Mouse (Mus musculus) small intestine, adult 2 months (tissue): ENCODE data around the gene Ipmk. TPM values are rescaled to one million over a fixed set of nuclear protein-coding genes. Genes with fewer than 3 reads are reported as not detected.

ENCODE experiments used
- H3K27ac ChIP-seq: fragments of 200-500 bp; 2 replicates; pipeline ENCODE4 v1.5.1; 2012; ENCODE audit warnings: low read depth, low read length, control low read depth, inconsistent platforms; ENCODE audit not compliant: insufficient read depth
- H3K27me3 ChIP-seq: fragments of 200-500 bp; 2 replicates; pipeline ENCODE4 v1.6.1; 2012; ENCODE audit warnings: mild to moderate bottlenecking, moderate library complexity, low read length, inconsistent platforms; ENCODE audit not compliant: control insufficient read depth, insufficient read depth
- H3K36me3 ChIP-seq: fragments of 200-500 bp; 2 replicates; pipeline ENCODE4 v1.6.1; 2012; ENCODE audit warnings: mild to moderate bottlenecking, low read length, control low read depth, inconsistent platforms; ENCODE audit not compliant: control insufficient read depth, insufficient read depth
- H3K4me1 ChIP-seq: fragments of 200-500 bp; 2 replicates; pipeline ENCODE4 v1.6.1; 2012; ENCODE audit warnings: low read length, inconsistent platforms, mixed read lengths; ENCODE audit not compliant: control insufficient read depth, insufficient read depth, insufficient read length
- H3K4me3 ChIP-seq: fragments of 200-500 bp; 2 replicates; pipeline ENCODE4 v1.5.1; 2012; ENCODE audit warnings: low read depth, mild to moderate bottlenecking, control low read depth, inconsistent platforms, low read length, moderate library complexity
- CTCF ChIP-seq: fragments of 200-500 bp; IDR thresholded peaks from 2 replicates; pipeline ENCODE4 v1.5.1; 2012; ENCODE audit warnings: low read depth, mild to moderate bottlenecking, control low read depth, inconsistent platforms, low read length, moderate library complexity, mixed read lengths; ENCODE audit not compliant: insufficient replicate concordance, insufficient read length; ENCODE audit errors: extremely low read depth
- POLR2A ChIP-seq: fragments of 200-500 bp; IDR thresholded peaks from 2 replicates; pipeline ENCODE4 v1.6.1; 2012; ENCODE audit warnings: low read depth, mild to moderate bottlenecking, control low read depth, inconsistent platforms, low read length, moderate library complexity
- WGBS: fragments of 180-500 bp; shearing (Covaris S2); methylation state at CpG from one replicate; pipeline ENCODE4 v1.1.7; 2018; 5-methylcytosine and 5-hydroxymethylcytosine counted together
- polyA plus RNA-seq: library from polyadenylated mRNA; depleted of rRNA; stranded (reverse); fragments of >200 nt; gene quantifications from 2 replicates; pipeline ENCODE4 v1.2.3, GENCODE M21; 2012

The Ipmk gene
- polyA plus RNA-seq, 1 experiment: 111 TPM

DNA sequence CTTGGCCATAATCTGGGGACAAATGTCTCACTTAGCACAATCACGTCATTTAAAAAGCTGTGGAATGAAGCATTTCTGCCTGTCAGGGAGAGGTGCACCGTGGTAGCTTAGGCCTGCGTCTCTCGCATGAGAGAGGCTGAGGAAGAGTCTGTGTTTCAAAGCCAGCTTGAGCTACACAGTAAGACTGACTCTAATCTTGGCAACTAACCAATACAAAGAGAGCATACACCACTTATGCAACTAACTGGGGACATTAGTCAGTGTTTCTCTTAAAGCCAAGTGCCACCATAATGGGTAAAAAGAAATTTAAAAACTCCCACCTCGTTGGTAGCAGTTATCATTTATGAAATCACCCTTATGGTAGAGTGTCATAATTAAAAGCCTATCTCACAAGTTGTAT lies 18.7 kb upstream of the Ipmk start:
- Histone ChIP-seq H3K4me3 (no peak overlapping the region), H3K4me1 (no peaks in the 10 kb centered on the region), H3K27me3 (no peaks in the 10 kb centered on the region), H3K27ac (no peak overlapping the region), H3K36me3 (peaks cover 22% of the 10 kb centered on the region)
- no peak for TF ChIP-seq POLR2A
- no peak for TF ChIP-seq CTCF
- WGBS: 86% methylated on average over 5 of the region's 5 CpGs

DNA sequence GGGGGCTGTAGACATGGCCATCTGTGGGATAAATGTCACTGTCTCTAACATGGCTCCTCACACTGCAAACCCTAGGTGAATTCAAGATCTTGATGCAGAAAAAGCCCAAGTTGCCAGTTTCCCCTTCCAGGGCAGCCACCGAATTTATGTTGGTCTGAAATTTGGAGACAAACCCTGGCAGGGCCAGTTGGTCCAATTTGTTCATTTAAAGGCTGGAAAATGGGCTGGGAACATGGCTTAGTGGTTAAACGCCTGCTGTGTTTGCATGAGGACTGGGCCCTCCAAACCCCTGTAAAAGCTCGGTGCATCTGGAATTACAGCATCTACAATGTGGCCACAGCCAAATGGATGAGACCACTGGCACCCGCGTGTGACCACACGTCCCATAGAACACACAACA lies 18.3 kb upstream of the Ipmk start:
- H3K36me3 ChIP-seq: peaks cover 27% of the 10 kb centered on the region
- H3K27ac ChIP-seq: no peak overlapping the region
- H3K4me3 ChIP-seq: no peak overlapping the region
- TF ChIP-seq POLR2A: no peak
- TF ChIP-seq CTCF: no peak
- H3K27me3 ChIP-seq: no peaks in the 10 kb centered on the region
- WGBS: 94% methylated on average over 6 of the region's 6 CpGs
- no peaks in the 10 kb centered on the region for H3K4me1 ChIP-seq

DNA sequence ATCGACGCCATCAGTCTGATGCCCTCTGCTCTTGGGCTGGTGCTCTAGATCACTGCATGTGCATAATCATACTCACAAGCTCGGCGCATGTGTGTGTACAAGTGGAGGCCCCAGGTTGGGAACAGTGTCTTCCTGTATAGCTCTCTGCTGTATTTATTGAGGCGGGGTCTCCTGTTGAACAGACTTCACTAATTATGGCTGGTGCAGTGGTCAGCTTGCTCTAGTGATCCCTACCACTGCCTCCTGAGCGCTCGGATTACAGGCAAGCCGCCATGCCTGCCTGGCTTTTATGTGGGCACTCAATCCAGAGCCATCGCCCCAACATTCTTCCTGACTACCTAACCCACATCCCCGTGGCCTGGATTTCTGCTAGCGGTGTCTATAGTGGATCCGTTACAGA lies 17.5 kb upstream of the Ipmk start:
- no peaks in the 10 kb centered on the region for H3K27me3 ChIP-seq
- no peaks in the 10 kb centered on the region for H3K4me1 ChIP-seq
- TF ChIP-seq CTCF (no peak), POLR2A (no peak)
- H3K36me3 ChIP-seq: peaks cover 29% of the 10 kb centered on the region
- no peak overlapping the region for H3K4me3 ChIP-seq
- WGBS: 96% methylated on average over 12 of the region's 12 CpGs
- no peak overlapping the region for H3K27ac ChIP-seq

DNA sequence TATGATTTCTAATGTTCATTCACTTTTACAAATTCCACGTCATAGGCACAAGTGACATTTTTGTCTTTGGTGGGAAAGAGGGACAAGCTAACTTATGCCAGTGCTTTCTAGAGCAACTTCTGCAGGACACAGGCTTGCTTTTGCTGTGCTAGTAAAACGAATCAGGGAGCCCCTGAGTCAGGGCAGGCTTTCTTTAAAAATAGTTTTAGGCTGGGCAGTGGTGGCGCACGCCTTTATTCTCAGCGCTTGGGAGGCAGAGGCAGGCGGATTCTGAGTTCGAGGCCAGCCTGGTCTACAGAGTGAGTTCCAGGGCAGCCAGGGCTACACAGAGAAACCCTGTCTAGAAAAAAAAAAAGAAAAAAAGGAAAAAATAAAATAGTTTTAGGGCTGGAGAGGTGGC lies 15.7 kb upstream of the Ipmk start:
- H3K36me3 ChIP-seq: peaks cover 39% of the 10 kb centered on the region
- H3K27ac ChIP-seq: no peak overlapping the region
- no peak for TF ChIP-seq CTCF
- TF ChIP-seq POLR2A: no peak
- H3K27me3 ChIP-seq: no peaks in the 10 kb centered on the region
- no peaks in the 10 kb centered on the region for H3K4me1 ChIP-seq
- H3K4me3 ChIP-seq: no peak overlapping the region
- WGBS: 96% methylated on average over 7 of the region's 7 CpGs

DNA sequence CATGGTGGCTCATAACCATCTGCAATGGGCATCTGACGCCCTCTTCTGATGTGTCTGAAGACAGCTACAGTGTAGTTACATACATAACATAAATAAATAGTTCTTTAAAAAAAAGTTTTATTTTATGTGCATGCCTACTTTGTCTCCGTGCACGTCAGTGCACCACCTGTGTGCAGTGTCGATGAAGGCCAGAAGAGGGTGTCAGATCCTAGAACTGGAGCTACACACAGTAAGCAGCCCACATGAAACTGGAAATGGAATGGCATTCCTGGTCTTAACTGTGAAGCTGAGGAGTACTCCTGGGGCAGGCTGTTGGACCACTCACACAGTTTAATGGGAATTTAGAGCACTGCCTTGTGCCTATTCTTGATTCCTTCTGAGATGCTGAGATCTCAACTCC lies 15.2 kb upstream of the Ipmk start:
- H3K27ac ChIP-seq: no peak overlapping the region

DNA sequence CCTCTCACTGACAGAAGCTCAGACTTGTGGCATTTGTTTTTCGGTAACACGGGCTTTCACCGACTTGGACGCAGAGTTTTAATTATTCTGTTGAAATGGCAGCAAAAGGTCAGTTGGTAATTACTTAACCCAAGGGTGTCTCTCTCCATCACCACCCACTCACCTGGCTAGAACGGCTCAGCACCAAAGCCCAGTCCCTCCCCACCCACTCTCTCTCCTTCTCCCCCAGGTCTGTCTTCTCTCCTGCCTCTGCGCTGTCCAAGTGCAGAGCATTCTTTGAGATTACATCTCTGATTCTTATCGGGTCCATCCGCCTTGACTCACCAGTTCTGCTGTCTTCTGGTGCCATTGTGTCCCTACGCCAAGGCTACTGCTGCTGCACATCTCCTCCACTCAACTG lies 14.7 kb upstream of the Ipmk start:
- Histone ChIP-seq H3K4me1 (peaks cover 5% of the 10 kb centered on the region; the same call in 1 of the 2 replicates), H3K27ac (no peak overlapping the region), H3K36me3 (peaks cover 39% of the 10 kb centered on the region), H3K4me3 (no peak overlapping the region), H3K27me3 (no peaks in the 10 kb centered on the region)
- WGBS: 94% methylated on average over 9 of the region's 9 CpGs
- TF ChIP-seq CTCF: no peak
- no peak for TF ChIP-seq POLR2A

More for the DNA sequence above, 15.2 kb upstream of the Ipmk start:
- 92% methylated on average over 4 of the region's 4 CpGs for WGBS
- peaks cover 39% of the 10 kb centered on the region for H3K36me3 ChIP-seq
- H3K4me3 ChIP-seq: no peak overlapping the region
- TF ChIP-seq CTCF: peak; percentile 36; the same call in 1 of the 2 replicates
- no peak for TF ChIP-seq POLR2A
- no peaks in the 10 kb centered on the region for H3K27me3 ChIP-seq
- peaks cover 3% of the 10 kb centered on the region; the same call in 1 of the 2 replicates for H3K4me1 ChIP-seq

DNA sequence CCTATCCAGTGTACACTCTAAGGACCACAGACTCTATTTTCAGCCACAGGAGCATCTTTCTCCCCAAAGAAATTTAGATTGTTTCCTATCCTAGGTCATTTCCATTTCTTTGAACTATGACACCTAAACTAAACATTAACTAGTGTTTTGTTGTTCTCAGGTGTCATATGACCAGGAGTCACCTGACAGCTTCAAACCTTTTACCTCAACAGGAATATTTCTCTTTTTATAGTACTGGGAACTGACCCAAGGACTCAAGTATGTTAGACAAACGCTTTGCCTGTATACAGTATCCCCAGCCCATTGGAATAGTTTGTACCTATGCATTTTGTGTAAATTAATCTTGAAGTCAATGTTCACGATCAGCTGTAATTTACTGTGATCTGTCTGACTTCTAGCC lies 9.8 kb upstream of the Ipmk start:
- TF ChIP-seq POLR2A (no peak), CTCF (no peak)
- peak overlapping the region; percentile 68 for H3K27ac ChIP-seq

More for the DNA sequence above, 9.8 kb upstream of the Ipmk start:
- WGBS: 24% methylated on average over 2 of the region's 2 CpGs
- H3K4me3 ChIP-seq: no peak overlapping the region
- no peaks in the 10 kb centered on the region for H3K27me3 ChIP-seq
- peaks cover 21% of the 10 kb centered on the region for H3K36me3 ChIP-seq
- H3K4me1 ChIP-seq: peaks cover 27% of the 10 kb centered on the region
